Mouse (Mus musculus) midbrain, postnatal 0 days (tissue): Measurements from ENCODE around the gene Sema5a. TPM values are rescaled to one million over a fixed set of nuclear protein-coding genes. Genes with fewer than 3 reads are reported as not detected.
"Not testable (repeated sequence)": the region's sequence is repeated elsewhere in the genome, so short reads cannot be mapped to it uniquely, and the experiment has no call there.

ENCODE experiments used
- ATAC-seq: fragments of 200-750 bp; cut with Nextera tagmentation; 2 replicates; pipeline ENCODE4 v1.8.0; 2017; ENCODE audit warnings: moderate number of reproducible peaks, mild to moderate bottlenecking, moderate TSS enrichment, moderate library complexity; ENCODE audit not compliant: low FRiP score
- DNase-seq: peaks from one replicate; pipeline ENCODE4 v3.0.0-alpha.2; 2015; ENCODE audit warnings: low spot score
- H3K27ac ChIP-seq: fragments of 300-500 bp; sonication (generic); 2 replicates; pipeline ENCODE4 v1.5.1; 2014; ENCODE audit warnings: low read depth, mild to moderate bottlenecking, low read length, mixed read lengths
- H3K27me3 ChIP-seq: fragments of 300-500 bp; sonication (generic); 2 replicates; pipeline ENCODE4 v1.6.1; 2014; ENCODE audit warnings: low read length, control low read depth, mixed read lengths; ENCODE audit not compliant: insufficient read depth
- H3K36me3 ChIP-seq: fragments of 300-500 bp; sonication (generic); 2 replicates; pipeline ENCODE4 v1.6.1; 2014; ENCODE audit warnings: low read length, control low read depth, mixed read lengths; ENCODE audit not compliant: insufficient read depth
- H3K4me1 ChIP-seq: fragments of 300-500 bp; sonication (generic); 2 replicates; pipeline ENCODE4 v1.6.1; 2014; ENCODE audit warnings: mild to moderate bottlenecking, control low read depth, antibody characterized with exemption, low read length, mixed read lengths; ENCODE audit not compliant: insufficient read depth
- H3K4me2 ChIP-seq: fragments of 300-500 bp; sonication (generic); 2 replicates; pipeline ENCODE4 v1.6.1; 2014; ENCODE audit warnings: low read depth, mild to moderate bottlenecking, low read length, mixed read lengths; ENCODE audit not compliant: poor library complexity, severe bottlenecking
- H3K4me3 ChIP-seq: fragments of 300-500 bp; sonication (generic); 2 replicates; pipeline ENCODE4 v1.5.1; 2014; ENCODE audit warnings: low read depth, mild to moderate bottlenecking, low read length, moderate library complexity
- H3K9ac ChIP-seq: fragments of 300-500 bp; sonication (generic); replicated peaks from 2 replicates; pipeline ENCODE4 v1.6.1; 2014; ENCODE audit warnings: mild to moderate bottlenecking, low read length, moderate library complexity, mixed read lengths; ENCODE audit not compliant: poor library complexity, severe bottlenecking
- H3K9me3 ChIP-seq: fragments of 300-500 bp; sonication (generic); 2 replicates; pipeline ENCODE4 v1.6.1; 2016; ENCODE audit warnings: low read length, control low read depth
- CTCF ChIP-seq: IDR thresholded peaks from 2 replicates; pipeline ENCODE4 v1.5.1; 2016; ENCODE audit warnings: antibody characterized with exemption, mild to moderate bottlenecking
- WGBS: fragments of 180-500 bp; shearing (Covaris S2); extraction: QIAGEN DNeasy Blood & Tissue Kit; methylation state at CpG from one replicate; pipeline ENCODE4 v1.1.7; 2014; 5-methylcytosine and 5-hydroxymethylcytosine counted together
- polyA plus RNA-seq: library from polyadenylated mRNA; unstranded; fragments of >200 nt; fragmentation: Nextera tagmentation; extraction: Ambion mirVana; gene quantifications from 2 replicates; pipeline ENCODE4 v1.2.1, GENCODE M21; 2015
- total RNA-seq: library from RNA; depleted of rRNA; stranded (reverse); fragments of >200 nt; gene quantifications from 2 replicates; pipeline ENCODE4 v1.2.3, GENCODE M21; 2014

The Sema5a gene
- total and polyA plus RNA-seq, 2 experiments from 2014 or later, result 5.8 to 26.5 TPM

GRCm38 (mm10) chr15:32223028-32223427 is 21.6 kb upstream of the Sema5a start:
- H3K27ac ChIP-seq, result no peak overlapping the region
- H3K4me1 ChIP-seq, result no peaks in the 10 kb centered on the region
- no peaks in the 10 kb centered on the region for H3K27me3 ChIP-seq
- no peaks in the 10 kb centered on the region for H3K36me3 ChIP-seq
- no peak overlapping the region for H3K9ac ChIP-seq
- ATAC-seq (no peak), DNase-seq (no peak)
- 94% methylated on average over 7 of the region's 7 CpGs for WGBS
- H3K9me3 ChIP-seq, result no peaks in the 10 kb centered on the region
- H3K4me2 ChIP-seq, result no peak overlapping the region
- no peak for TF ChIP-seq CTCF
- no peak overlapping the region for H3K4me3 ChIP-seq

GRCm38 (mm10) chr15:32225394-32225793 is 19.2 kb upstream of the Sema5a start:
- ATAC-seq (no peak), DNase-seq (no peak)
- TF ChIP-seq CTCF, result no peak
- no peaks in the 10 kb centered on the region for H3K9me3 ChIP-seq
- WGBS, result 89% methylated on average over 3 of the region's 3 CpGs
- no peak overlapping the region for H3K4me2 ChIP-seq
- no peak overlapping the region for H3K9ac ChIP-seq
- H3K36me3 ChIP-seq, result no peaks in the 10 kb centered on the region
- H3K27me3 ChIP-seq, result no peaks in the 10 kb centered on the region
- H3K4me3 ChIP-seq, result no peak overlapping the region
- H3K4me1 ChIP-seq, result no peaks in the 10 kb centered on the region
- H3K27ac ChIP-seq, result no peak overlapping the region

- Histone ChIP-seq H3K4me1 (no peaks in the 10 kb centered on the region), H3K27me3 (no peaks in the 10 kb centered on the region), H3K36me3 (no peaks in the 10 kb centered on the region), H3K9me3 (no peaks in the 10 kb centered on the region), H3K9ac (no peak overlapping the region), H3K27ac (no peak overlapping the region), H3K4me3 (no peak overlapping the region), H3K4me2 (no peak overlapping the region)
- ATAC-seq (no peak), DNase-seq (no peak)
- WGBS, result 89% methylated on average over 6 of the region's 6 CpGs
- no peak for TF ChIP-seq CTCF
Observed at GRCm38 (mm10) chr15:32226381-32226780, 18.2 kb upstream of the Sema5a start.

GRCm38 (mm10) chr15:32226888-32227395 is 17.7 kb upstream of the Sema5a start:
- Histone ChIP-seq H3K4me1 (no peaks in the 10 kb centered on the region), H3K9ac (no peak overlapping the region), H3K4me3 (no peak overlapping the region), H3K36me3 (no peaks in the 10 kb centered on the region), H3K4me2 (no peak overlapping the region), H3K9me3 (no peaks in the 10 kb centered on the region), H3K27me3 (no peaks in the 10 kb centered on the region), H3K27ac (no peak overlapping the region)
- no peak for TF ChIP-seq CTCF
- WGBS, result 94% methylated on average over 7 of the region's 7 CpGs
- no peak for DNase-seq
- ATAC-seq, result no peak

- H3K27me3 ChIP-seq, result no peaks in the 10 kb centered on the region
- no peak overlapping the region for H3K4me3 ChIP-seq
- H3K36me3 ChIP-seq, result no peaks in the 10 kb centered on the region
- H3K4me1 ChIP-seq, result no peaks in the 10 kb centered on the region; the same call in 1 of the 2 replicates
- WGBS, result 95% methylated on average over 2 of the region's 2 CpGs
- H3K4me2 ChIP-seq, result no peak overlapping the region
- H3K9ac ChIP-seq, result no peak overlapping the region
- TF ChIP-seq CTCF, result no peak
- ATAC-seq (no peak), DNase-seq (no peak)
- H3K27ac ChIP-seq, result no peak overlapping the region
- no peaks in the 10 kb centered on the region for H3K9me3 ChIP-seq
Observed at GRCm38 (mm10) chr15:32230066-32230465, 14.5 kb upstream of the Sema5a start.

- no peaks in the 10 kb centered on the region for H3K36me3 ChIP-seq
- no peak for ATAC-seq
Observed at GRCm38 (mm10) chr15:32232189-32232588, 12.4 kb upstream of the Sema5a start.

GRCm38 (mm10) chr15:32232666-32233141 is 11.9 kb upstream of the Sema5a start:
- not testable (repeated sequence) for H3K4me2 ChIP-seq, H3K36me3 ChIP-seq, ATAC-seq, H3K4me1 ChIP-seq, H3K4me3 ChIP-seq, H3K9me3 ChIP-seq, H3K9ac ChIP-seq, DNase-seq, H3K27me3 ChIP-seq, H3K27ac ChIP-seq
- 18% methylated on average over 8 of the region's 8 CpGs for WGBS

More at GRCm38 (mm10) chr15:32232189-32232588, 12.4 kb upstream of the Sema5a start:
- no peaks in the 10 kb centered on the region for H3K9me3 ChIP-seq
- no peak overlapping the region for H3K27ac ChIP-seq
- H3K4me3 ChIP-seq, result no peak overlapping the region
- no peak overlapping the region for H3K9ac ChIP-seq
- TF ChIP-seq CTCF, result no peak
- H3K4me1 ChIP-seq, result no peaks in the 10 kb centered on the region; the same call in 1 of the 2 replicates
- H3K4me2 ChIP-seq, result no peak overlapping the region
- H3K27me3 ChIP-seq, result no peaks in the 10 kb centered on the region
- 88% methylated on average over 3 of the region's 3 CpGs for WGBS
- no peak for DNase-seq
